Mouse (Mus musculus) cerebellum, postnatal 14 days (tissue): ENCODE measurements around the gene Kcnk10.

Experiments used
- DNase-seq, 2 experiments: peaks; one replicate each; pipeline ENCODE4 v3.0.0; 2021; ENCODE audit warnings: mixed read lengths in 2 of 2

Kcnk10 gene

GRCm38 (mm10) chr12:98519866-98520567 lies 58.1 kb downstream of the Kcnk10 start:
- no peak for DNase-seq

GRCm38 (mm10) chr12:98505601-98506000 lies 72.5 kb downstream of the Kcnk10 start:
- DNase-seq = peak in 1 of 2 experiments; percentile 27

- DNase-seq = no peak
Measured at GRCm38 (mm10) chr12:98501528-98502280, 76.4 kb downstream of the Kcnk10 start.

GRCm38 (mm10) chr12:98501045-98501444 lies 77.1 kb downstream of the Kcnk10 start:
- DNase-seq = no peak

GRCm38 (mm10) chr12:98481460-98481859 lies 96.7 kb downstream of the Kcnk10 start:
- peak; percentile 79 to 83 for DNase-seq

GRCm38 (mm10) chr12:98481048-98481447 lies 97.1 kb downstream of the Kcnk10 start:
- DNase-seq = peak in 1 of 2 experiments; percentile 50

GRCm38 (mm10) chr12:98477673-98478461 lies 100.2 kb downstream of the Kcnk10 start:
- no peak for DNase-seq

- no peak for DNase-seq
Measured at GRCm38 (mm10) chr12:98471232-98471631, 106.9 kb downstream of the Kcnk10 start.

- no peak for DNase-seq
Measured at GRCm38 (mm10) chr12:98470097-98470496, 108.0 kb downstream of the Kcnk10 start.

- no peak for DNase-seq
Measured at GRCm38 (mm10) chr12:98467793-98468192, 110.3 kb downstream of the Kcnk10 start.

- peak; percentile 64 to 78 for DNase-seq
Measured at GRCm38 (mm10) chr12:98459889-98460288, 118.2 kb downstream of the Kcnk10 start.

- peak; percentile 56 to 72 for DNase-seq
Measured at GRCm38 (mm10) chr12:98458944-98459343, 119.2 kb downstream of the Kcnk10 start.

GRCm38 (mm10) chr12:98458516-98458915 lies 119.6 kb downstream of the Kcnk10 start:
- DNase-seq = peak; percentile 63 to 85

- DNase-seq = peak; percentile 84 to 92
Measured at GRCm38 (mm10) chr12:98453161-98453560, 124.9 kb downstream of the Kcnk10 start.

- DNase-seq = peak; percentile 80 to 87
Measured at GRCm38 (mm10) chr12:98452646-98453045, 125.5 kb downstream of the Kcnk10 start.

- no peak for DNase-seq
Measured at GRCm38 (mm10) chr12:98445637-98446036, 132.5 kb downstream of the Kcnk10 start.

GRCm38 (mm10) chr12:98444860-98445259 lies 133.2 kb downstream of the Kcnk10 start:
- DNase-seq = no peak

GRCm38 (mm10) chr12:98443754-98444153 lies 134.4 kb downstream of the Kcnk10 start:
- DNase-seq = no peak

- no peak for DNase-seq
Measured at GRCm38 (mm10) chr12:98438080-98438479, 140.0 kb downstream of the Kcnk10 start.

- no peak for DNase-seq
Measured at GRCm38 (mm10) chr12:98430683-98431082, 147.4 kb downstream of the Kcnk10 start.

GRCm38 (mm10) chr12:98421340-98421739 lies 156.8 kb downstream of the Kcnk10 start:
- no peak for DNase-seq

- no peak for DNase-seq
Measured at GRCm38 (mm10) chr12:98419849-98420248, 158.3 kb downstream of the Kcnk10 start.

GRCm38 (mm10) chr12:98409580-98409979 lies 168.5 kb downstream of the Kcnk10 start:
- DNase-seq = no peak
